Mouse (Mus musculus): ENCODE data around the gene Itpk1. TPM values are rescaled to one million over a fixed set of nuclear protein-coding genes. Genes with fewer than 3 reads are reported as not detected.
A peak's percentile ranks its signal among the peaks of the same experiment; 100 is the strongest.

Gene Itpk1
- total RNA-seq, 2 experiments from 2014 or later, result 74.9 to 76.2 TPM

- intact Hi-C loops (cut with DNase I), result no loop called here
Measured at GRCm38 (mm10) chr12:102581579-102582196, 123.0 kb downstream of the Itpk1 start.

GRCm38 (mm10) chr12:102579041-102579440 is 125.7 kb downstream of the Itpk1 start:
- intact Hi-C loops (cut with DNase I), result loop anchor here (5.0 kb wide), 1 partner anchor 128 kb away; no protein-coding TSS in a partner anchor
- peak; percentile 62 to 81 for DNase-seq (ENCODE audit: low spot score in 2 of 2)

More at GRCm38 (mm10) chr12:102581579-102582196, 123.0 kb downstream of the Itpk1 start:
- DNase-seq (ENCODE audit: low spot score in 2 of 2), result no peak

DNA sequence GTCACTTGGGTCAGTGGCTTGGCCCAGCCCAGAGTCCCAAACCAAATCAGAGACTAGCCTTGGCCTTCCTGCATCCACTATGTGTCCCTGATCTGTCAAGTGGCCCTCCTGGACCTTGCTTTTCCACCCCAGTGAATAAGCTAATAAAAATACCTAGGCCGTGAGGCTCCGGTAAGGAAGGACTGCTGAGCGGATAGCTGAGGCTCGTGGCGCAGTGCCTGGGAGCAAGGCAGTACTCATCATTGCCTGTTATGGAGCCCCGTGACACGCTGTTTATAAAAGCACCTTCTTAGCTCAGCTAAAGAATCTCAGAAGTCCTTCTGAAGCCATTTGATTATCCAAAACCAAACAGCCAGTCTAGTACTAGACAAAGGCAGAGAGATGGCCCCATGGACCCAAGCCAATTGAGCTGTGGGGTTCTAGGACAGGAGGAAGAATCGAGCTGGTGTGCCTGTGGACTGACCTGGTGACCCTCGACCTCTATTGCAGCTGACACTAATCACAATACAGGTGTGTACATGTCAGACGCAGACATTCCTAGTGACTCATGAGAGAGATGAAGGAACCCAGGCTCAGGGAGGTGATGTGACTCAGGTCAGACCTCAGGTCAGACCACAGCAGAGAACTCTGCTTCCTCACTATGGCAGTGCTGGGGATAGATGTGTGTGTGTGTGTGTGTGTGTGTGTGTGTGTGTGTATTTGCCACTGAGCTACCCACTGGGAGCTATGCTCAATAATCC is 127.9 kb downstream of the Itpk1 start:
- intact Hi-C loops (cut with DNase I), result loop anchor here (5.0 kb wide), 1 partner anchor 130 kb away; no protein-coding TSS in a partner anchor
- no peak for DNase-seq (ENCODE audit: low spot score in 2 of 2)

DNA sequence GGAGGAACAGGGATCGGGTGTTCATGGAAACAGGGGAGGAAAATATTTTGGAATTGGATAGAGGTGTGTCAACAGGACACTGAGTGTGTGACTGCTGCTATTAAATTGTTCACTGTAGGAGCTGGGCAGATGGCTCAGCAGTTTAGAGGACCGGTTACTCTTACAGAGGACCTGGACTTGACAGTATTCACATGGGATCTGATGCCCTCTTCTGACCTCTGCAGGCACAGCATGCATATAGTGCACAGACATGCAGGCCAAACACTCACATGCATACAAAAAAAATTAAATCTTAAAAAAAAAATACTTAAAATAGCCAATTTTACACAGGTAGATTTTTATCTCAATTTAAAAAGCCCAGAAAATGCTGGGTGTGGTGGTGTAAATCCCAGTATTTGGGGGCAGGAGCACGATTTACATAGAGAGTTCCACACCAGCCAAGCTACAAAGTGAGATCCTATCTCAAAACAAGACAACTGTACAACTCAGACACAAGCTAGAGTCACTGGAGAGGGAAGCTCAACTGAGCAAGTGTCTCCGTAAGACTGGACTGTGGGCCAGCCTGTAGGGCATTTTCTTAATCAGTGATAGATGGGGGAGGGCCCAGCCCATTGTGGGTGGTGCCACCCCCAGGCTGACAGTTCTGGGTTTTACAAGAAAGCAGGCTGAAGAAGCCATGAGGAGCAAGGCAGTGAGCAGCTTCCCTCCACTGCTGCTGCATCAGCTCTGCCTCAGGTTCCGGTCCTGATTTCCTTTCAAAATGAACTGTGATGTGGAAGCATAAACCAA is 129.0 kb downstream of the Itpk1 start:
- intact Hi-C loops (cut with DNase I), result loop anchor here (5.0 kb wide), 1 partner anchor 132 kb away; no protein-coding TSS in a partner anchor
- DNase-seq (ENCODE audit: low spot score in 2 of 2), result no peak

- no peak for DNase-seq (ENCODE audit: low spot score in 2 of 2)
- intact Hi-C loops (cut with DNase I), result no loop called here
Measured at GRCm38 (mm10) chr12:102573036-102573435, 131.7 kb downstream of the Itpk1 start.

GRCm38 (mm10) chr12:102571666-102572065 is 133.1 kb downstream of the Itpk1 start:
- DNase-seq (ENCODE audit: low spot score in 2 of 2), result no peak
- intact Hi-C loops (cut with DNase I), result no loop called here

DNA sequence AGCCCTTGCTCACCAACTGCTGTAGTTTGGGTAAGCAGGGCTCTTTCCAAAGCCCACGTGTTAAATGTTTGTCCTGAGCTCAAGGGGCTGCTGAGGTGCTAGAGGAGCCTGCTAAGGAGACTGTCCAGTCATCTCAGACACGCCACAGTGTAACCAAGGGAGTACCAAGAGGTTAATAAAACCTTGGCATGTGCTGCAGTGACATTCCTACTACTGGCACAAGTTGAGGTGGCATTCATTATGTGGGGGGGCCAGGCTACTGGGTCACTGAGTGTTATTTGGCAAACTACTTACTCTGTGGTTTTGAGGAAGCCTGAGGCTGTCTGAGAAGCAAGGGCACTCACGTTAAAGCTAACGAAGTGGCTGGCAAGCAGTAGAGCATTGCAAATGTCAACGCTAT is 134.0 kb downstream of the Itpk1 start:
- intact Hi-C loops (cut with DNase I), result no loop called here
- no peak for DNase-seq (ENCODE audit: low spot score in 2 of 2)

DNA sequence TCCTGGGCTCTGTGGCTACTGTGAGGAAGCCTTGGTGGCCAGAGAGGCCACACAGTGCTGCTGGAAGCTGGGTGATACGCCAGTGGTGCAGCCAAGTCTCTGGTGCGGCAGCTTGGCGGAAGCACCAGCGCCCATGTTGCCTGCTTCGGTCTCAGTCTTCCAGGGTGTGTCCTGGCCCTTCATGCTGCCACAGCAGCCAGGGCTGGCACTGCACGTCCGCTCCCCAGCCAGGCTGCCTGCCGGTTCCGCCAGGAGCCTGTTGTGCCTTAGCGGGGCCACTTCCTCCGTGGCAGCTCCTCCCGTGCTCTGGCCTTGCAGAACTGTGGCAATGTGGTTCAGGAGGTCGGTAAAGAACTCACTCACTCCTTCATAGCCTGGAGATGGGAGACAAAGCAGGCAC is 134.6 kb downstream of the Itpk1 start:
- no peak for DNase-seq (ENCODE audit: low spot score in 2 of 2)
- intact Hi-C loops (cut with DNase I), result no loop called here

GRCm38 (mm10) chr12:102568219-102568618 is 136.5 kb downstream of the Itpk1 start:
- intact Hi-C loops (cut with DNase I), result no loop called here
- no peak for DNase-seq (ENCODE audit: low spot score in 2 of 2)

DNA sequence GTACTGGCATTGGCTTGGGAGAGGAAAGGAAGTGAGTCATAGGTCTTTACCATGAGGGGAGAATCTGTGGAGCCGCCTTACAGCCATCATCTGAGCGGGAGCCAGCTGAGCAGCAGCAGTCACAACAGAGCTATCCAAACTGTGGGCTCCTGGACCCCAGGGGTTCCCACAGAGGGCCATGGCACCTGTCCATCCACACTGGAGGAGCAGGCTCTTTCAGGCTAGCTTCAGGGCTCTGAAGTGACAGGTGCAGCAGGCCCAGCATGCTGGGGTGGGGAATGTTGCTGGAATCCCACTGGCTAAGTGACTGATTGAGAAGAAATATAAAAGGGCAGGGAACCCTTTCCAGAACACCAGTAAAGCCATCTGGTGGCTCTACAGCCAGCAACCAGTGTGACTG is 137.8 kb downstream of the Itpk1 start:
- intact Hi-C loops (cut with DNase I), result no loop called here
- DNase-seq (ENCODE audit: low spot score in 2 of 2), result no peak

- no peak for DNase-seq (ENCODE audit: low spot score in 2 of 2)
- intact Hi-C loops (cut with DNase I), result no loop called here
Measured at GRCm38 (mm10) chr12:102565086-102565485, 139.6 kb downstream of the Itpk1 start.

GRCm38 (mm10) chr12:102557372-102557771 is 147.4 kb downstream of the Itpk1 start:
- intact Hi-C loops (cut with DNase I), result no loop called here
- DNase-seq (ENCODE audit: low spot score in 2 of 2), result peak; percentile 49 to 60

DNA sequence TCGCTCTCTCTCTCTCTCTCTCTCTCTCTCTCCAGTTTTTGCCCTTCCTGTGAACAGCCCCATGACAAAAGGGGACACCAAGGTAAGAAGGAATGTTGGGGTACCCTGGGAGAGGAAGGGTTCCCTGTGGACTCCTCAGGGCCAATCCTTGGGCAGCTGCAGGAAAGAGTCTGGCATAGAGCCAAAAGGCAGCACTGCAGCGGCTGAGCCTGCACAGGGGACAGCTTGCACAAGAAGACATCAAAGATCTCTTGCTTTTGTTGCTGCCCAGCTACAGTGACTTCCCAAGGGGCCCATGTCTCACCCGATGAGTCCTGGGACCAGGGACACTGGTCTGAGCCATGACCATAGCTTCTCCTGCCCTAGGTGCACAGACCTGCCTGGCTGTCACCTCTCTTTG is 148.9 kb downstream of the Itpk1 start:
- peak in 1 of 2 experiments; percentile 43 for DNase-seq (ENCODE audit: low spot score in 2 of 2)
- intact Hi-C loops (cut with DNase I), result no loop called here

DNA sequence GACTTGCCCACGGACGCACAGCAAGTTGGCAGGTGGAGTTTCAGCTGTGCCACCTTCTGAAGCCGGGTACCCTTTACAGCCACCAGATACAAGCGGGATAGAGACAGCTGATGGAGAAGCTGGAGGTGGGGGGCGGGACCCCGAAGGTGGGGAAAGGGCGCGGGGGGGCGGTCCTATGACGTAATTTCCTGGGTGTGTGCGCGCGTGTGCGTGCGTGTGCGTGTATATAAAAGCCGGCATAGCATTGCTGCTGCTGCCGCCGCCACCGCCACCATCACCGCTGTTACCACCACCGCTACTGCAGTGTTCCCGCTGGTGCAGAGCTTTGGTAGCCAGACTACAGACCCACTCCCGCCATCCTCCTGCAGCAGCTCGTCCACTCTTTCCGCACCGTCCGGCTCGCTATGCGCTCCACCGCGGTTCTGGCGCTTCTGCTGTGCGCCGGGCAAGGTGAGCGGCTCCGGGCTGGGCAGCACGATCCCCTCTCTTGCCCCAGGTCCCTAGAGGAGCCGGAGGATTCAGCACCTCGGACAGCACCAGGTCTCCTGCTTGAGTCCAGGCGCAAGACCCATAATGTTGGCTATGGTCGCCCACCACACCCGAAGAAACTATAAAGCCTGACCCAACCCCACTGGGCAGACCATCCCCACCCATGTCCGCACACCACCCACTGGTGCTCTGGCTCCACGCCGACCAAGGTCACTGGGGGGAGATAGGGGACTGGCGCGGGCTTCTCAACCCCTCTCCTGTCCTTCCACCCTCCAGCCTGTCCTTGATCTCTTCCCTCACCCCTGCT is 149.8 kb downstream of the Itpk1 start, which contains the start of gene Chga:
TSS of gene Chga (plus strand) at position 249 of the 796 bp plus-strand sequence.
- intact Hi-C loops (cut with DNase I), result no loop called here
- DNase-seq (ENCODE audit: low spot score in 2 of 2), result peak; percentile 72 to 89

GRCm38 (mm10) chr12:102553705-102554275 is 150.9 kb downstream of the Itpk1 start:
- DNase-seq (ENCODE audit: low spot score in 2 of 2), result no peak
- intact Hi-C loops (cut with DNase I), result no loop called here

- intact Hi-C loops (cut with DNase I), result no loop called here
- DNase-seq (ENCODE audit: low spot score in 2 of 2), result no peak
Measured at GRCm38 (mm10) chr12:102552001-102552400, 152.7 kb downstream of the Itpk1 start.

GRCm38 (mm10) chr12:102551186-102551585 is 153.5 kb downstream of the Itpk1 start:
- DNase-seq (ENCODE audit: low spot score in 2 of 2), result no peak
- intact Hi-C loops (cut with DNase I), result no loop called here

DNA sequence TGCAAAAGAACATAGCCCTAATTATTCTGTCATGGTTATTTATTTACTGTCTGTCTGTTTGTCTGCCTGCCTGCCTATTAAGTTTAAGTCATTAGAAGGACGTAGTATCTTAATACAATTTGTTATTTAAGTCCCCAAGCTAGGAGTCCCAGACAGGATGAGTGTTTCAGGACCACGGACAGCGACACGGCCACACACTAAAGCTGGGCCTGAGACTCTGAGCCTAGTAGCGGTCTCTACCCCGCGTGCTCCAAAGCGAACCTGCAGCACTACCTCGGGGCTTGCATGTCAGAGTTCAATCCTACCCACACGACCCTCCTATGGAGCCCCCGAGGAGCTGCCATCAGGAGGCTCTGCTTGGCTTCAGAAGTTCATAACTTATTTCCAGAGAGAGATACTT is 154.2 kb downstream of the Itpk1 start:
- DNase-seq (ENCODE audit: low spot score in 2 of 2), result peak in 1 of 2 experiments; percentile 33
- intact Hi-C loops (cut with DNase I), result no loop called here

GRCm38 (mm10) chr12:102545122-102545521 is 159.6 kb downstream of the Itpk1 start:
- intact Hi-C loops (cut with DNase I), result no loop called here

More at GRCm38 (mm10) chr12:102545122-102545521, 159.6 kb downstream of the Itpk1 start:
- no peak for DNase-seq (ENCODE audit: low spot score in 2 of 2)
